Mouse (Mus musculus) yolk sac, embryonic 10.5 days (tissue): ENCODE data around the gene Bcl2l2.

Experiments used
- DNase-seq: peaks from one replicate; pipeline ENCODE4 v3.0.0-alpha.2; 2017; ENCODE audit warnings: low spot score

Gene Bcl2l2

GRCm38 (mm10) chr14:54936831-54937160, 53.6 kb downstream of the Bcl2l2 start:
- no peak for DNase-seq

- no peak for DNase-seq
Measured at GRCm38 (mm10) chr14:54937361-54938182, 54.4 kb downstream of the Bcl2l2 start.
